32 mouse cellular contexts compared by ENCODE assay signal in the genomic region with DNA sequence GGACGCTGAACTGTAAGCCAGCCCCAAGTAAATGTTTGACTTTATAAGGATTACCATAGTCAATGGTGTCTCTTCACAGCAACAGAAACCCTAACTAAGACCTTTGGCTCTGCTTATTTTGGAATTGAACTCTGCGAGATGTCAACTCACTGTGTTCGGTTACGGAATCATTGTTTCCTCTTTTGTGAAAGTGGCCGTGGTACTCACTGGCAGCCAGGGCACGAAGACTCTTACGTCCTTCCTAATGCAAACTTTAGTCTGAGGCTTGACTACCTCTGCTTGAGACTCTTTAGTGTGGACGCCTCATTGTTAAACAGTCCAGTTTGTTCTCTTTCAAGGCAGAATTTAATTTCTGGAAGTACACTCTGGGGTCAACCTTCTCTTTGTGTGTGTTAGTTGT. TPM values are rescaled to one million over a fixed set of nuclear protein-coding genes. Genes with fewer than 3 reads are reported as not detected.
DNase-seq lines count a peak whose midpoint lies in the region; ATAC-seq lines count a peak whose summit lies in the region.
"Had no signal": no experiment of that assay in that cellular context is flagged by ENCODE, and none has a peak within 500 bp of the region (broad histone marks: within the 10 kb centered on the region; RNA-seq: fewer than 3 reads in every experiment).

No protein-coding gene starts in this region.

- H3K9me3 ChIP-seq in midbrain, embryonic 11.5 days (ENCODE audit: control insufficient read depth, low read length): no peaks in the 10 kb centered on the region
- no peaks in the 10 kb centered on the region for H3K9me3 ChIP-seq in midbrain, embryonic 14.5 days (ENCODE audit: control insufficient read depth, low read length)
- H3K9me3 ChIP-seq in hindbrain, embryonic 12.5 days (replicated peaks): no peaks in the 10 kb centered on the region
- H3K9me3 ChIP-seq: embryonic facial prominence, embryonic 13.5 days; embryonic facial prominence, embryonic 15.5 days; forebrain, embryonic 13.5 days; forebrain, embryonic 15.5 days; G1E had no signal

- no peak overlapping the region for H3K9ac ChIP-seq in midbrain, embryonic 11.5 days (ENCODE audit: low read length)
- no peak overlapping the region for H3K9ac ChIP-seq in midbrain, embryonic 14.5 days (replicated peaks; ENCODE audit: low read length)
- H3K9ac ChIP-seq in hindbrain, embryonic 12.5 days: no peak overlapping the region
- H3K9ac ChIP-seq: embryonic facial prominence, embryonic 13.5 days; embryonic facial prominence, embryonic 15.5 days; forebrain, embryonic 13.5 days; forebrain, embryonic 15.5 days; forebrain, postnatal 0 days had no signal

- no peaks in the 10 kb centered on the region for H3K36me3 ChIP-seq in midbrain, embryonic 11.5 days (ENCODE audit: control insufficient read depth, insufficient read depth, low read length)
- no peaks in the 10 kb centered on the region for H3K36me3 ChIP-seq in midbrain, embryonic 14.5 days (ENCODE audit: control insufficient read depth, insufficient read depth, low read length)
- no peaks in the 10 kb centered on the region for H3K36me3 ChIP-seq in hindbrain, embryonic 12.5 days
- H3K36me3 ChIP-seq: embryonic facial prominence, embryonic 13.5 days; embryonic facial prominence, embryonic 15.5 days; forebrain, embryonic 15.5 days; G1E had no signal

- peak; percentile 70 for DNase-seq in midbrain, embryonic 11.5 days (ENCODE audit: low spot score, missing footprints)
- DNase-seq in midbrain, embryonic 14.5 days: no peak
- DNase-seq in adrenal gland, postnatal 4 days (ENCODE audit: low spot score in 2 of 2): no peak
- DNase-seq in cerebellum, adult 9-10 months: no peak
- DNase-seq: adrenal gland, adult 8-10 months; adrenal gland, postnatal 14 days; adrenal gland, postnatal 36 days; B cell, adult 2 months; cerebellum, adult 11-12 months; cerebellum, adult 2 months; cerebellum, adult 9-11 months; cerebellum, postnatal 14 days; cerebellum, postnatal 36 days; embryo, embryonic 11 days; forebrain, postnatal 0 days had no signal

- no peaks in the 10 kb centered on the region for H3K4me1 ChIP-seq in midbrain, embryonic 11.5 days (ENCODE audit: control insufficient read depth, insufficient read depth, low read length)
- no peaks in the 10 kb centered on the region for H3K4me1 ChIP-seq in midbrain, embryonic 14.5 days (ENCODE audit: control insufficient read depth, insufficient read depth, low read length)
- H3K4me1 ChIP-seq in hindbrain, embryonic 12.5 days: no peaks in the 10 kb centered on the region
- H3K4me1 ChIP-seq: embryonic facial prominence, embryonic 13.5 days; embryonic facial prominence, embryonic 15.5 days; forebrain, embryonic 13.5 days; forebrain, embryonic 15.5 days had no signal

- no peak for ATAC-seq in midbrain, embryonic 11.5 days (ENCODE audit: low FRiP score)
- ATAC-seq in midbrain, embryonic 14.5 days (ENCODE audit: low FRiP score, low TSS enrichment): no peak
- peak; percentile 91 for ATAC-seq in megakaryocyte, adult 5-6 weeks (ENCODE audit: poor library complexity, severe bottlenecking)
- peak; percentile 68 for ATAC-seq in monocyte, adult 5-6 weeks (replicated peaks; ENCODE audit: insufficient number of reproducible peaks, low FRiP score, low TSS enrichment, poor library complexity, severe bottlenecking)
- no peak for ATAC-seq in hindbrain, embryonic 12.5 days (ENCODE audit: low FRiP score)
- ATAC-seq: activated CD4-positive, CD25-positive, alpha-beta regulatory T cell, adult 4 months; CD4-positive, CD25-positive, alpha-beta regulatory T cell, adult 4 months; forebrain, embryonic 13.5 days; forebrain, embryonic 15.5 days; forebrain, postnatal 0 days; Patski had no signal

- no peaks in the 10 kb centered on the region for H3K27me3 ChIP-seq in midbrain, embryonic 11.5 days (ENCODE audit: control insufficient read depth, insufficient read depth, low read length)
- no peaks in the 10 kb centered on the region for H3K27me3 ChIP-seq in midbrain, embryonic 14.5 days (ENCODE audit: control insufficient read depth, insufficient read depth, low read length)
- H3K27me3 ChIP-seq in hindbrain, embryonic 12.5 days: no peaks in the 10 kb centered on the region; the same call in 1 of the 2 replicates
- H3K27me3 ChIP-seq: CH12.LX; embryonic facial prominence, embryonic 13.5 days; embryonic facial prominence, embryonic 15.5 days; forebrain, embryonic 13.5 days; forebrain, embryonic 15.5 days had no signal

- no peak overlapping the region for H3K4me2 ChIP-seq in midbrain, embryonic 11.5 days
- H3K4me2 ChIP-seq in midbrain, embryonic 14.5 days (ENCODE audit: low read length): no peak overlapping the region
- no peak overlapping the region for H3K4me2 ChIP-seq in hindbrain, embryonic 12.5 days (replicated peaks)
- H3K4me2 ChIP-seq: embryonic facial prominence, embryonic 13.5 days; embryonic facial prominence, embryonic 15.5 days; forebrain, embryonic 13.5 days; forebrain, embryonic 15.5 days had no signal

- no peak overlapping the region for H3K4me3 ChIP-seq in midbrain, embryonic 11.5 days (ENCODE audit: low read depth, low read length)
- no peak overlapping the region for H3K4me3 ChIP-seq in midbrain, embryonic 14.5 days (replicated peaks; ENCODE audit: low read depth, low read length)
- H3K4me3 ChIP-seq in hindbrain, embryonic 12.5 days: no peak overlapping the region
- H3K4me3 ChIP-seq: embryonic facial prominence, embryonic 13.5 days; embryonic facial prominence, embryonic 15.5 days; erythroblast, embryonic 14.5 days; forebrain, embryonic 13.5 days; forebrain, embryonic 15.5 days had no signal

- WGBS in midbrain, embryonic 11.5 days: 91% methylated on average over 8 of the region's 8 CpGs
- 95% methylated on average over 8 of the region's 8 CpGs for WGBS in midbrain, embryonic 14.5 days
- WGBS in hindbrain, embryonic 12.5 days: 90% methylated on average over 8 of the region's 8 CpGs

- H3K27ac ChIP-seq in midbrain, embryonic 11.5 days (ENCODE audit: low read depth, low read length): no peak overlapping the region
- no peak overlapping the region for H3K27ac ChIP-seq in midbrain, embryonic 14.5 days (replicated peaks; ENCODE audit: low read depth, low read length)
- H3K27ac ChIP-seq in hindbrain, embryonic 12.5 days: no peak overlapping the region
- H3K27ac ChIP-seq: embryonic facial prominence, embryonic 13.5 days; embryonic facial prominence, embryonic 15.5 days; forebrain, embryonic 13.5 days; forebrain, embryonic 15.5 days had no signal

RNA-seq across cellular contexts. Expression of a gene that starts 6.6 kb away (rescaled TPM):
- not detected in 2 replicates for polyA plus RNA-seq in midbrain, embryonic 11.5 days (2014; fragmentation: Nextera tagmentation; extraction: Ambion mirVana)
- 0.34 and 0.71 TPM in 2 replicates for polyA plus RNA-seq in midbrain, embryonic 14.5 days (2014; fragmentation: Nextera tagmentation; extraction: Ambion mirVana)
- not detected in 2 replicates for total RNA-seq in megakaryocyte, adult 5-6 weeks (2015)
- total RNA-seq in megakaryocyte, adult 5-6 weeks (2017): not detected in 2 replicates
- total RNA-seq in monocyte, adult 5-6 weeks (2017): 0.43 TPM in 1 of 3 replicates, not detected in the others
- total RNA-seq in adrenal gland, postnatal 4 days (2021): not detected
- polyA plus RNA-seq in hindbrain, embryonic 12.5 days (2016; fragmentation: Nextera tagmentation; extraction: Ambion mirVana): not detected in 2 replicates
- total RNA-seq: adrenal gland, adult 18-20 months; adrenal gland, adult 8-10 months; adrenal gland, postnatal 14 days; adrenal gland, postnatal 36 days; CH12.LX; common myeloid progenitor, adult 5-6 weeks; forebrain, postnatal 0 days; G1E had no signal
- polyA plus RNA-seq: activated CD4-positive, CD25-positive, alpha-beta regulatory T cell, adult 4 months; CD4-positive, CD25-positive, alpha-beta regulatory T cell, adult 4 months; embryonic facial prominence, embryonic 11.5 days; embryonic facial prominence, embryonic 13.5 days; erythroblast, embryonic 14.5 days; forebrain, embryonic 11.5 days; forebrain, embryonic 13.5 days; G1E had no signal

RNA-seq across cellular contexts. Expression of a gene that starts 8.1 kb away (rescaled TPM):
- not detected in 2 replicates for polyA plus RNA-seq in midbrain, embryonic 11.5 days (2014; fragmentation: Nextera tagmentation; extraction: Ambion mirVana)
- not detected in 2 replicates for polyA plus RNA-seq in midbrain, embryonic 14.5 days (2014; fragmentation: Nextera tagmentation; extraction: Ambion mirVana)
- total RNA-seq in megakaryocyte, adult 5-6 weeks (2015): 1.3 and 3.2 TPM in 2 replicates
- 0.40 and 2.7 TPM in 2 replicates for total RNA-seq in megakaryocyte, adult 5-6 weeks (2017)
- 25.8 to 50.1 TPM (median 35.3 TPM) in 3 replicates for total RNA-seq in monocyte, adult 5-6 weeks (2017)
- total RNA-seq in adrenal gland, postnatal 4 days (2021): 1 to 10 TPM in 1 of 2 experiments, under 1 TPM in 1; 0.64 to 1.0 TPM
- polyA plus RNA-seq in hindbrain, embryonic 12.5 days (2016; fragmentation: Nextera tagmentation; extraction: Ambion mirVana): not detected in 2 replicates
- total RNA-seq: common myeloid progenitor, adult 5-6 weeks; forebrain, postnatal 0 days had no signal
- polyA plus RNA-seq: embryonic facial prominence, embryonic 11.5 days; embryonic facial prominence, embryonic 13.5 days; embryonic facial prominence, embryonic 15.5 days; erythroblast, embryonic 14.5 days; forebrain, embryonic 11.5 days; forebrain, embryonic 13.5 days; forebrain, embryonic 15.5 days; Patski had no signal

RNA-seq across cellular contexts. Expression of a gene that starts 34.0 kb away (rescaled TPM):
- 28.9 and 31.1 TPM in 2 replicates for polyA plus RNA-seq in midbrain, embryonic 11.5 days (2014; fragmentation: Nextera tagmentation; extraction: Ambion mirVana)
- 40.9 and 44.0 TPM in 2 replicates for polyA plus RNA-seq in midbrain, embryonic 14.5 days (2014; fragmentation: Nextera tagmentation; extraction: Ambion mirVana)
- total RNA-seq in megakaryocyte, adult 5-6 weeks (2015): 7.5 and 10.3 TPM in 2 replicates
- 5.2 and 5.4 TPM in 2 replicates for total RNA-seq in megakaryocyte, adult 5-6 weeks (2017)
- total RNA-seq in monocyte, adult 5-6 weeks (2017): 7.0 to 16.2 TPM (median 9.7 TPM) in 3 replicates
- 10 to 100 TPM; 24.1 to 26.4 TPM for total RNA-seq in adrenal gland, postnatal 4 days (2021)
- 35.4 and 35.9 TPM in 2 replicates for polyA plus RNA-seq in hindbrain, embryonic 12.5 days (2016; fragmentation: Nextera tagmentation; extraction: Ambion mirVana)

RNA-seq across cellular contexts. Expression of a gene that starts 34.4 kb away (rescaled TPM):
- polyA plus RNA-seq in midbrain, embryonic 11.5 days (2014; fragmentation: Nextera tagmentation; extraction: Ambion mirVana): 0.31 TPM in 1 of 2 replicates, not detected in the other
- 0.90 and 0.95 TPM in 2 replicates for polyA plus RNA-seq in midbrain, embryonic 14.5 days (2014; fragmentation: Nextera tagmentation; extraction: Ambion mirVana)
- 1.2 TPM in 1 of 2 replicates, not detected in the other for total RNA-seq in megakaryocyte, adult 5-6 weeks (2015)
- not detected in 2 replicates for total RNA-seq in megakaryocyte, adult 5-6 weeks (2017)
- total RNA-seq in monocyte, adult 5-6 weeks (2017): 0.97 TPM in 1 of 3 replicates, not detected in the others
- total RNA-seq in adrenal gland, postnatal 4 days (2021): 1 to 10 TPM; 1.1 to 1.7 TPM
- polyA plus RNA-seq in hindbrain, embryonic 12.5 days (2016; fragmentation: Nextera tagmentation; extraction: Ambion mirVana): 0.63 TPM in 1 of 2 replicates, not detected in the other
- total RNA-seq: common myeloid progenitor, adult 5-6 weeks had no signal
- polyA plus RNA-seq: activated CD4-positive, CD25-positive, alpha-beta regulatory T cell, adult 4 months; CD4-positive, CD25-positive, alpha-beta regulatory T cell, adult 4 months; embryonic facial prominence, embryonic 11.5 days had no signal

RNA-seq across cellular contexts. Expression of a gene that starts 51.7 kb away (rescaled TPM):
- 9.4 and 11.2 TPM in 2 replicates for polyA plus RNA-seq in midbrain, embryonic 11.5 days (2014; fragmentation: Nextera tagmentation; extraction: Ambion mirVana)
- 7.8 and 12.0 TPM in 2 replicates for polyA plus RNA-seq in midbrain, embryonic 14.5 days (2014; fragmentation: Nextera tagmentation; extraction: Ambion mirVana)
- total RNA-seq in megakaryocyte, adult 5-6 weeks (2015): 35.9 and 38.4 TPM in 2 replicates
- 35.1 and 39.4 TPM in 2 replicates for total RNA-seq in megakaryocyte, adult 5-6 weeks (2017)
- total RNA-seq in monocyte, adult 5-6 weeks (2017): 45.8 to 71.9 TPM (median 49.6 TPM) in 3 replicates
- total RNA-seq in adrenal gland, postnatal 4 days (2021): 10 to 100 TPM; 28.1 to 30.4 TPM
- polyA plus RNA-seq in hindbrain, embryonic 12.5 days (2016; fragmentation: Nextera tagmentation; extraction: Ambion mirVana): 10.3 and 11.3 TPM in 2 replicates

Comparison
In these comparisons a context has a peak if more than half of its experiments do, and no peak if none do; other contexts are left out.
1. ATAC-seq: peak in megakaryocyte, adult 5-6 weeks (single experiment) and monocyte, adult 5-6 weeks (single experiment); none in midbrain, embryonic 11.5 days (single experiment), midbrain, embryonic 14.5 days (single experiment) and hindbrain, embryonic 12.5 days (single experiment).